Mouse (Mus musculus) thymus, postnatal 25 days (tissue): ENCODE measurements around the gene Cp.
"Not testable (repeated sequence)": the region's sequence is repeated elsewhere in the genome, so short reads cannot be mapped to it uniquely, and the experiment has no call there.

Source experiments
- DNase-seq: peaks from one replicate; pipeline ENCODE4 v3.0.0; 2022

The Cp gene

DNA sequence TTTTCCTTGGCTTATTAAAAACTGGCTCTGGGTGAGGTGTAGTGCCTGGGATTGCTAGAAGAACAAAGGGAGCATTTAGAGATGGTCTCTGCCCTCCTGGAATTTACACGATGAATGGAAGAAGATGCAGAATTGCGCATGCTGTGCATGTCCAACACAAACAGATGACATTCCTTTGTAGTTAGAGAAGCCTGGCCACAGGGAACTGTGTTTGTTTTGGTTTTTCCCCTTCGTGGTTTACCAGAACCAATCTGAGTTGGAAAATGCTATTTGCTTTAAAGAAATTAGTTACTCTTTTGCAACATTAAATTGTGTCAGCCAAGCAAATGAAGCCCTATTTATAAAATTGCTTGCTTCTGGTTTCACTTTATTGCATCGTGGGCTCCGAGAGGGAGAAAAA lies at the start of gene Cp:
TSS of gene Cp (plus strand) at position 170 of the 400 bp plus-strand sequence.
- DNase-seq, result no peak

DNA sequence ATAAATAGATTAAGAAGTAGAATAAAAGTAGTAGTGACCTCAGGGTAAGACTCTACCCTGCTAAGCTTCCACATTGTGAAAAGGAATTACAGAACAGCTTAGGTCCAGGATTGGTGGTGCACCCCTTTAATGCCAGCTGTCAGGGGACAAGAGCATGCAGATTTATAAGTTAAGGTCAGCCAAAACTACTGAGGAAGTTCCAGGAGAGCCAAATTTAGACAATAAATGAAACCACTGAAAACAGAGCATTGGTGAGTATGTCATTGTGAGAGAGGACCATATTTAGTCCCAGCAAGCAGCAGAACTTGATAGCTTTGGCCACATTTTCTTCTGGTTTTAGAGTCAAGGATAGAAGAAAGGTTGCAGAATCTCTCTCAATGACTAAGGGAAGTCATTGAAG lies 8.3 kb upstream of the Cp start:
- DNase-seq, result no peak

DNA sequence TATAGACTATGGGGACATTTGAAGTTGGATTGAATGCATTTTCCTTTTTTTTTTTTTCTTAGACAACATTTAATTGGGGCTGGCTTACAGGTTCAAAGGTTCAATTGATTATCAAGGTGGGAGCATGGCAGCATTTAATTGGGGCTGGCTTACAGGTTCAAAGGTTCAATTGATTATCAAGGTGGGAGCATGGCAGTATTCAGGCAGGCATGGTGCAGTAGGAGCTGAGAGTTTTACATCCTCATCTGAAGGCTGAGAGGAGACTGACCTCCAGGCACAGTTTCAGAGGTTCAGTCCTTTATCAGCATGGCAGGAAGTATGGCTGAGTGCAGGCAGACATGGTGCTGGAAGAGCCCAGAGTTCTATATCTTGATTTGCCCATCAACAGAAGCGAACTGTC lies 7.5 kb upstream of the Cp start:
- DNase-seq, result not testable (repeated sequence)

DNA sequence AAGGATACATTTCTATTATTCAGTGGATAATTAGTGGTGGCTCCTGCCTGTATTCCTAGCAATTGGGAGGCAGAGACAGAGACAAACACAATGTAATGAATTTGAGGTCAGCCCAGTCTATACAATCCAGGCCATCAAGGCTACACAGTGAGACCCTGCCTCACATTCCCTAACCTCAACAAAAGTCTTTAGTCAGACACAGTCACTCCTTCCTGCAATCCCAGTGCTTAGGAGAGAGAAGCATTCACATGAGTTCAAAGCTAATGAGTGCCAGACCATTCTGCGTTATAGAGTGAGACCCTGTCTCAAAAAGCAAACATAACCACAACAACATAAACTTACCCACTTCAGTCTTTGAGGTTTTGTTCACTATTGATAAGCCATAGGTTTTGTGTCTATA lies 3.4 kb upstream of the Cp start:
- no peak for DNase-seq

DNA sequence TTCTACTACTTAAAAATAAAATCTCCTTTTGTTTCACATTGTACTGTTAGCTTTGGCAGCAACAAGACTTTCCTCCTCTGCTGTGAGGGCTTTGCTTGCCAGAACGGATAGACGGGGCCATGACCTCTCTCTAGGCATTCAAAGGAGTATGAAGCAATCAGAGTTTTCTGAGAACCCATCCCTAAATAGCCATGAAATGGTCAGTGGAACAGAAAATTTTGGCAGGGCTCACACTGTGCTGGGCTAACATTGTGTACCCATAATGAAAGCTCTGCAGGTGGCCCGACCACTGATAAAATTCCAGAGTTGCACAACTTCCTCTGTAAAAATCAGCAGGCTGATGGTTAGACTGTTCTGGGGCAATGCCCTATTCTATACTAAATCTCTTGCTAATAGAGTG lies 3.0 kb upstream of the Cp start:
- DNase-seq, result no peak

DNA sequence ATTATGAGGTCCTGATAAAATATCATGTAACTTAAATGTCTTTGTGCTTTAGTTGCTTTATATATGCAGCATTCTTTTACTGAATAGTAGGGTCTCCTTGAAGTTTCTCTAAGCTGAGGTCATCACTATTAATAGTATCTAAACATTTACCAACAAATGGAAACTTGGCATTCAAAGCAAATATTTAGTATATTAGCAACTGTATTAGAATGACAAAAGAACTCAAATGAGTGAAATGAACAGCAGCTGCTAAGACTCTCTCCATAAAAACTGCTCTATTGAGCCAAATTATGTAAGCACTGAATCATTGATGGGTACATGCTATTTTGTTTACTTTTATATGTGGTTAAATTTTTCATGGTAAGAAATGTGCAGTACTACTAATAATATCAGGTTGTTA lies 1.2 kb downstream of the Cp start:
- no peak for DNase-seq

DNA sequence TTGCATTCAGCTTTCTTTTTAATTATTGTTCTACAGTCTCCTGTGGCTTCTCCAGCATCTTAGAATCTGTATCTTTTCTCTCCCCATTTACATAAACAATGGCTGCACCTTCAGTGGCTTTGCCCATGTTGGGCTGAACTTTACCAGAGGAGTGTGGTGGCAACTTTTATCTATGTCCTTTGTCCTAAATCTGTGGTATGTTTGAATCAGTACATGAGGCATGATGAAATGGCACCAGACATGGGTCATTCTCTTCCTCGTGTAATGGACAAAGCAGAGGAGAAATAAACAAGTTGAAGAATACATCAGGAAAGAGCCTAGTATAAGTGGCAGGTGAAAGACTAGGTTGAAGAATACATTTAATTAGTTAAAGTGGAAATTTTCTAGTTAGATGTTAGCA lies 2.1 kb downstream of the Cp start:
- no peak for DNase-seq

DNA sequence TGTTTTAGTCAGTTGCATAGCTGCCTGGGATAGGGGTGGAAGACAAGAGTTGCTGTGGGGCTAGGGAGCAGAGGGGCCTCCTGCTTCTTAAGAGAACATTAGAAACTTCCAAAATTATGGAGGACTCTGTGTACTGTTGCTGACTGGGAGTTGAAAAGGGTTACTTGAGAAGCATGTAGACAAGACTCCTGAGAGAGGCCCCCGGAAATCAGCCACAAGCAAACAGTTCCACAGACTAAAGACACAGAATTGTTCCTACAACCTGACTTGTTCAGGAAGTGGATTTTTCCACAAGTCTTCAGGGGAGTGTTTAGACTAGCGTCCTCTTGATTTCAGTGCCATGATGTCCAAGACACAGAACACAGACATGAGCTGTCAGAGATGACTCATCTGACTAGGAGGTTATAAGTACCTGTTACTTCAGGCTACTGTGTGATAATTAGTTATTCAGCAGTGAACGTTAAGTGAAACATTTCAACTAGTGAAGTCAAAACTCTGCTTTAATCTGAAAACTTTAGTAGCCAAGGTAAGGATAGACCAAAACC lies 3.8 kb downstream of the Cp start:
- no peak for DNase-seq

DNA sequence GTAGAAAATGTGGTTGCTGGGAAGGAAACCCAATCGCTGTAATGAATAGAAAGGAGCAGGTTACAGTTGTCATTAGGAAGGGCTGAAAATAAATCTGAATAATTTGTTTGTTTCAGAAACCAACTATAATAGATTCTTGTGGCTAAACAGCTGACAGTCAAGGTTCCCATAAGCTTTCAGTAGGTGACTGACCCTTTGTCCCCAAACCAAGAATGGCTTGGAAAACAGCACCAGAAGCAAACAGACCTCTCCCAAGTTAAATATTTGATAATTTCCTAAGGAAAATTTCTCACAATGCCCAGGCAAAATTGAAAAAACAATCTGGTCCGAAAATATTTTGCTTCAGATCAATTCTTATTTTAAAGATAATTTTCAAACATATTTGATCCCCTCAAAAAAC lies 4.5 kb downstream of the Cp start:
- DNase-seq, result no peak

DNA sequence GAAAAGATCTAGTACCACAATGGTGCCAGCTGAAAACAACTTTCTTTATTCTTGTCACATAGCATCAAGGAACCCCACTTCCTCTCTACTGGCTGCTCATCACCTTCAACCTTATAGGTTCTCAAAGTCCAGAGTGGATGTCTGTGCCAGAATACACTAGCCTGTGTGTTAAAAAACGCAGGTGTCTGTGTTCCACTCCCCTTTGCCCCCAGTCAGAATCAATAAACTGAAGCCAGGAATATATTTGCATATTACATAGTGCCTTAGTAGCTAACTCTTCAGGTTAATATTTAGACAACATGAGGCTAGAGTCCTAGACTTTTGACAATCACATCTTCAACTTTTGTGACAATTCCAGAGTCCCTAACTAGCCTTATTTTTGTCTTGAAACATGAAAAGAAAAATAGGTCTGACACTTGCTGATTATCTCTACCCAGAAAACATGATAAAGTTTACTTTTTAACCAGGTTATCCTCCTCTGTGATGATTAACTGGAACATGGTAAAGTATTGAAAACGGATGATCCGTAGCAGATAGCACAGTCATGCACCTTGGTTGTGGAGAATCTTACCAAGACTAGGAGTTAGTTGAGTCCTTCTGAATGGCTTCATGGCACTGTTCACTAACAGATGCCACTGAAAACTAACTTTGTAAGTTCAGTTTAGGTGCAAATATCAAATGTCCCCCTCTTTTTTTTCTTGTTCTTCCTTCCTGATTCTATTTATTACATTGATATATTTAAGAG lies 6.1 kb downstream of the Cp start:
- no peak for DNase-seq

DNA sequence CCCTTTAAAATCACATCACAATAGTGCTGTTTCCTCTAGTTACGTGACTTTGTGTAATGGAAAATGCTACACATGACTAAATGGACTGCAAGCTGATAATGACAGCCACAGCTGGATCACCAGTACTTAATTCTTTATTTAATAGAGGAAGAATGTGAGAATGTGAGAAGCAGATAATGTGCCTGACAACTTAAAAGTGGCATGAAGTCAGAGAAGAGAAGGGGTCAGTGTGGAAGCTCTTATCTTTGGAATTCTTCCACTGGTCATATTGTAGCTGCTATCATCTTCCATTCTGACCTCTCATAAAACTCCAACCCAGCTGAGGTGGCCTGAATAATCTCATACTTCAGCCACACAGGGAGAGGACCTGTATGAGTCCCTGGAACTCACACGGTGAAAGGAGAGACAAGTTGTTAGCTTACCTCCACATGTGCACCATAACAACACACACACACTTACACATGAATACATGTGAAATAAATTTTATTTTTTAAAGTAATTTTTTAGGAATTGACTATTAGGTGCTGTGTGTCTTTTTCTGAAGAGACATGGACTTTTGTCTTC lies 7.9 kb downstream of the Cp start:
- no peak for DNase-seq

DNA sequence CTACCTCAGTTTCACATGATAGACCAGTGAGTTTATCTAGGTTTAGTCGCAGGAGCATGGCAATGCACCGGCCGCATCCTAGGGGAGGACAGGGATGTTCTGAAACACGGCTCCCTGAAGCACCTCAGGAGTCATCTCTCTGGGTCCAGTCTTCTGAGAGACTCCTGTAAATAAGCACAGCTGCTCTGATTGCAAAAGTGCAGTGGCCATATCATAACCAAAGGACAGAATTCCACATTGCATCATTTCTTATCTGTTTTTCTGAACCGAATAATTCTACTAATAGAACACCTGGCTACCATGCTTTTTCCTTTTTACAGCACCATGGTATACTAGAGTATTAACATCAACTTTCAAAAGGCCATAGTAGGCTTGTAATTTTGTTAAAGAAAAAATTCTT lies 8.4 kb downstream of the Cp start:
- DNase-seq, result no peak

DNA sequence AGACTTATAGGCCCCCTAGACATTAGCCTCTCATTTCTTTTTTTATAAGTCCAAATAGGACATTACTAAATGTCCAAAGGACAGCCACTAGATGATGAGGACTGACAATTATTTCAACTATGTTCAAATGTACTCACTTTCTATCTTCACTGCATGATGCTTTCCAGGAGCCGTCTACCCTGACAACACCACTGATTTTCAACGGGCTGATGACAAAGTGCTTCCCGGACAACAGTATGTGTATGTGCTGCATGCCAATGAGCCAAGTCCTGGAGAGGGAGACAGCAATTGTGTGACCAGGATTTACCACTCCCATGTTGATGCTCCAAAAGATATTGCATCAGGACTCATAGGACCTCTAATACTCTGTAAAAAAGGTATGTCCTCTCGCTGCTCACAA lies 9.2 kb downstream of the Cp start:
- DNase-seq, result no peak

DNA sequence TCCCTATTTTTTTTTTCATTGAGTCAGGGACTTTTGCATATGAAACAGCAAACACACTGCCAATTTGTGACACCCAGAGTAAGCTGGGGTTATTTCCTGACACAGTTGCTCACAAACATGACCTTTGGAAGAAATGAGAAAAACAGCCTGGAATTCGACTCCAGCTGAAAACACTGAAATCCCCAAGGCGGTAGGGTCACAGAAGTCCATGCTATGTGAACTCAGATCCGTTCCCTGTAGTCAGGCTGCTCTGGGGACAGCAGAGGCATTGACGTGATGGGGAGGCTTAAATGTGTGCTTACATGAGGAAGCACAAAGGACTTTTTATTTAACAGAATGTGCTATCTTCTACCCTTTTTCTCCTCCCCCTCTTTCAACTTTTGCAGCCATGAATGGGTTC lies 21.6 kb downstream of the Cp start:
- DNase-seq, result no peak

DNA sequence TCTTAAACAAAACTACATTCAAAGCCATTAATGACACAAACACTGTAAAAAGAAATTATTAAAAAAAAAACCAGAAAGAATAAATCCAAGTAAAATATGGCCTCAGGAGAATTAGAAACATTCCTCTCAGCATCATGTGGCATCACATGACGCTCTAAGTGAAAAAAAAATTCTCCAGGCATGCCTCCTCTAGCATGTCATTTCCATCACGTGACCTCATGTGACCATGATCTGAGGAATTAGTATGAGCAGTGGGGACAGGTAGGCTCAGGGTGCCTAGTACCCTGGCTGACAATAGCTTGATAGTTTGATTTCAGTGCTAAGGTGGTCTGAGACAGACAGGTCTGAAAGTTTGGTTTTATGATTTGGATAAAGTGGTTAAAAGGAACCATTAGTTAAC lies 24.3 kb downstream of the Cp start:
- DNase-seq, result no peak

DNA sequence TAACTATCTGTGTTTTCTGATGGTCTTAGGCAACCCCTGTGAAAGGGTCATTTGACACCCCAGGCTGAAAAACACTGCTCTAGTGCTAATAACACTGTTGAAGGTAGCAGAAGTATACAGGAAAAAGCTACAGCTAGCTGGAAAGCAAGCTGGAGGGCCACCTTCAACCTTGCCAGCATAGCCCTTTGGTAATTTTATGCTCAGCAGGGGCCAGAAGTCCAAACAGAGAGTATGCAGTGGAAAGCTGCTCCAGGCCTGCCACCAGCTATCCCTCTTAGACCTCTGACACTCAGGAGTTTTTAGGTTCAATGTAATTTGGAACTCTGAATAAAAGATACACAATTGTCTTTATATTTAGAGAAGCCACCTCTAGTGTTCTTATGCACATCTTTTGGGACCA lies 26.0 kb downstream of the Cp start:
- DNase-seq, result no peak

DNA sequence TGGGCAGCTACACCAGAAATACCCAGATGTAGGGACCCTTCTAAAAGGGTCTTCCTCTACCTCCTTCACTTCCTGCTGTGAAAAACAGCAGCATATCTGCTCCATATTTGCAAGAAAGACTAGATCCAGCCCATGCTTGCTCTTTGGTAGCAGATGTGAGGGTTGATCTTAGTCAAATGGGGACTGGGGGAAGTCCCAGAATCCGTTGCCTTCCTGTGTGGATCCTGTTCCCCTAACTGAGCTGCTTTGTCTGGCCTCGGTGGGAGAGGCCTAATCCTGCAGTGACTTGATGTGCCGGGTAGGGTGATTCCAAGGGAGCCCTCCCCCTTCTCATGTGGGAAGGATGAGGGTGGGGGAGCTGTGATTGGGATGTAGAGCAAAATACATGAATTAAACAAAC lies 29.3 kb downstream of the Cp start:
- DNase-seq, result no peak

DNA sequence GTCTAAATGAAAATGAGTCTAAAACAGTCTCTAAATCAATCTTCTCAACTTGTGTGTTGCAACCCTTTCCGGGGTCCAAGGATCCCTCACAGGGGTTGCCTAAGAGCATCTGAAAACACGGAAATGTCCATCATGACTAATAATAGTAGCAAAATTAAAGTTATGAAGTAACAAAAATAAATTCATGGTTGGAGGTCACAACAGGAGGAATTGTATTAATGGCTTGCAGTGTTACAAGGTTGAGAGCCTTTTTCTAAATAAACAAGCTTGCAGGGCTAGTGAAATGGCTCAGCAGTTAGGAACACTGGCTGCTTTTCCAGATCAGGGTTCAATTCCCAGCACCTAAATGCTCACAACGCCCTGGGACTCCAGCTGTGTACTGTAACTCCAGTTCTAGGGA lies 33.2 kb downstream of the Cp start:
- DNase-seq, result no peak

DNA sequence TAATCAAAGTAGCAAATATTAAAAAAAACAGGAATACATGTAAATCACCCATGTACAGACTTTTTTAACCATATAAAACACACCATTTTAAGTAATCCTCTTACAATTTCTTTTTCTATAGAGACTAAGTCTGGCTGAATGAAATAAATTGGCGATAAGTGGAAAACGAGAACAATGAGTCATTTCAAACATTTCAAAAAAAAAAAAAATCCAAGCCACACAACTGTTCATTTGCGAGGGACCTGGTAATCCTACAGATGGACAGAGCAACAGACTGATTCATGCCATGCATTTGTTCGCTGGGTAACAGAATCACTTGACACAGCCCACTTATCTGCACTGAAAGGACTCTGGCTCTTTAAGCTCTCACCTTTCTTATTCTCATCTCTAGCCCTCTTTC lies 35.5 kb downstream of the Cp start:
- DNase-seq, result no peak

DNA sequence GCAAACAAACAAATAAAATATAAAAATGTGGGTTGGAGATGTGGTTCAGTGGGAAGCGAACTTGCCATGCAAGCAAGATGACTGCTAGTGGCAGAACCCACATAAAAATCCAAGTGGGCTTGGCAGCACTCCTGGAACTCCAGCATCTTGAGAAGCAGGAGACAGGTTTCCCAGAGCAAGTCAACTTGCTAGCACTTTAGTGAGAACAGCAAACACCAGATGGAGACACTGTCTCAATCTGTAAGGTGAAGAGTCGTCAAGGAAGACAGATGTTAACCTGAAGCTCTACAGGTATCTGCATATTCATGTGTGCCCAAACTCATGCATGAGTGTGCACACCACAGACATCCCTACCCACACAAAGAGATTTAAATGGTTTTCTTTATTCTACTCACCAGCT lies 42.7 kb downstream of the Cp start:
- no peak for DNase-seq

DNA sequence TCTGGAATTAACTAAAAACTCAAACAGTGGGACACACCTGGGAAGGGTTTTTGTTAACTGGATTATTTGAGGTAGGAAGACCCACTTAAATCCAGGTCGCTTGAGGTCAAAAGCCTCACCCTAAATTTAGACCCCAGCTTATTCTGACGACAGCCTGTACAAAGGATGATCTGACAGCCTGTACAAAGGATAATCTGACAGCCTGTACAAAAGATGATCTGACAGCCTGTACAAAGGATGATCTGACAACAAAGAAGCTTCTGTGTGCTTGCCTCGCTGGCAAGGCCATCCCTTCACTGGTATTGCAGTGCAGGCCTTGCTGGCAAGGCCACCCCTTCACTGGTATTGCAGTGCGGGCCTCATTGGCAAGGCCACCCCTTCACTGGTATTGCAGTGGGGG lies 44.0 kb downstream of the Cp start:
- no peak for DNase-seq

DNA sequence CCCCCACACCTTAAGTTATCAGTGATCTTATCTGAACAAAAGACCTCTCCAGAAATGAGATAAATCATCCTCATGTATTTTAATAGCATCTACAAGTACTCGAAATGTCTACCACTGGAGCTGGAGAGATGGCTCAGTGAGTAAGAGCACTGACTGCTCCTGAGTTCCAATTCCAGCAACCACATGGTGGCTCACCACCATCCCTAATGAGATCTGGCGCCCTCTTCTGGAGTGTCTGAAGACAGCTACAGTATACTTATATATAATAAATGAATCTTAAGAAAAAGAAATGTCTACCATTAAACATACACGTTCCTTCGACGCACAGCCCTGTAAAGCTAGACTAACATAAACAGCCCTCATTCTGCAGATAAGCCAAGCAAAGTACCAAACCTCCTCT lies 45.9 kb downstream of the Cp start:
- peak; percentile 23 for DNase-seq

DNA sequence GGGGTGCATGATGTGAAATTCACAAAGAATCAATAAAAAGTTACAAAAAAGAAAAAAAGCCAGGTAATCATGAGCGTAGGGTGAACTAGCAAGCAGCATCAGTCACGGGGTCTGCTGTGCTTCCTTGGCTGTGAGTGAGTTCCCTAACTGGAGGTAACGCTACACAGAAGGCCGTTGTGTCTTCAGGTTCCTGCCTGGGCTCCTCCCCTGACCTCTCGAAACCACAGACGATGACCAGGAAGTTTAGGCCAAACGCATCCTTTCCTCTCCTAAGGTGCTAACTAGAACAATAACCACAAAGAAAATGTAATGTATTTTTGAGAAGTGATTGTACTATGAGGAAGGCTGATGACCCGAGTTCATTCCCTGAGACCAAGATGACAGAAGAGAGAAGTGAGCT lies 47.6 kb downstream of the Cp start:
- DNase-seq, result no peak

DNA sequence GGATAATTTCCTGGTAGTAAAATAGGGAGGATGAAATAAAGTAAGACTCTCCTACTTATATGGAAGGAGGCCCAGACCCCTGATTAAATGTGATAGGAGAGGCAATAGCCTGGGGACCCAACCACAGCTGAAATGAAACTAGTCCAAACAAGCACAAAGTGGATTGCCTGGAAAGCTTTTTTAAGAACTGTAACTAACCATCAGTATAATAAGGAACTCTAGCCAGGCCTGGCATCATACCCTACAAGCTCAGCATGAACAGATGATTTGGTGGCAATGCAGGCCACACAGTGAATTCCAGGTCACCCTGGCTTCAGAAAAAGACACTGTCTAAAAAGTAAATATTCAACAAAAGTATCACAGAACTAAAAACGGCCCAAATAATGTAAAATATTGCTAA lies 48.8 kb downstream of the Cp start:
- DNase-seq, result no peak

DNA sequence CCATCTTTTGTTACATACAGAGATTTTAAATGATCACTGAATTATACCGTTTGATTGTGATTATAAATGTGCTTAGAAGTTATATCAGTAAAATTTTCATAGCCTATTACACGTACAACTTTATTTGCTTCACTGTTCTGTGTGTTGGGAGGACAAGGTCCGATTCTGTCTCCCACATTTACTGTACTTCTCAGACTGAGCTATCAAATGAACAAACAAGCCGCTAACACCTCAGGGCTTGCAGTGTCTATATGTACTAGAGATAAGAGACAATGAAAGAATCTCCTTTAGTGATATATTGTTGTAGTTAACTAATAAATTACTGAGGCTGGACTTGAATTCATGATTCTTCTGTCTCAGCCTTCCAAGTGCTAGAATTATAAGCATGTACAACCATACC lies 50.4 kb downstream of the Cp start:
- no peak for DNase-seq
